Mouse (Mus musculus) frontal cortex, postnatal 25 days (tissue): ENCODE data around the gene Olfr1491.

Experiments used
- DNase-seq, 2 experiments: peaks; one replicate each; pipeline ENCODE4 v3.0.0; 2022; ENCODE audit warnings: low spot score in 2 of 2

Olfr1491 gene

GRCm38 (mm10) chr19:13696968-13697367 is at the start of gene Olfr1491:
TSS of gene Olfr1491 (plus strand) at chr19:13697268.
- no peak for DNase-seq

DNA sequence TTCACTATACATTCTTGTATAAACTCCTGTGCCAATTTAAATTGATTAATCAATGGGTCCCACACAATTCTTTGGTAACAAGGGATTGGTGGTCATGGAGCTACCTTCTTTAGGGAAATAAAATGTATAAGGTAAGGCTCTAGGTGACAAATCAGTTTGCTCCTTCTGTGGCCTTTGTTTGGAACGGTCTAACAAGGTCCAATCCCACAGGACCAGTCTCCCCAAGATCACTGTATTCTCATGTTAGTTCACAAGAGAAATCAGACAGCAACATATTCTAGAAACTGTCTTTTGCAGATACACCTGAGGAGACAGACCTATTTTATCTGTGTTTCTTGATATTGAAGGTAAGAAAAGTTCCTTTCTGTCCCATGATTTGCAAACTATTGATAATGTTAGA is 46.3 kb upstream of the Olfr1491 start, which contains the start of gene Olfr1490:
Olfr1490 (plus strand) TSS at position 301 of the 400 bp plus-strand sequence.
- no peak for DNase-seq

DNA sequence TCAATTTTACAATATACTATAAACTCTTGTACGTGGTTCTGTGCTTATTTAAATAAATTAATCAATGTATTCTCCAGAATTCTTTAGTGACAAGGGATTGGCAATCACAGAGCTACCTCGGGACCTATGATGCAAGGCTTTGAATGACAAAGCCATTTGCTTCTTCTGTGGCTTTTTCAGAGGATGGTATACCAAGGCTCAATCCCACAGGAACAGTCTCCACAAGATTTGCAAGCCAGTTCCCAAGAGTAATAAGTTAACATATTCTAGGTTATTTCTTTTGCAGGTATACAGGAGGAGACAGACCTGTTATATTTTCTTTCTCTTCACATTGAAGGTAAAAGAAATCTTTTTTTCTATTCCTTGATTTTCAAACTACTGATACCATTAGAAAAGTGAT is 25.9 kb downstream of the Olfr1491 start, which contains the start of gene Olfr1493-ps1:
Olfr1493-ps1 (plus strand) TSS at position 301 of the 400 bp plus-strand sequence.
- DNase-seq = no peak

DNA sequence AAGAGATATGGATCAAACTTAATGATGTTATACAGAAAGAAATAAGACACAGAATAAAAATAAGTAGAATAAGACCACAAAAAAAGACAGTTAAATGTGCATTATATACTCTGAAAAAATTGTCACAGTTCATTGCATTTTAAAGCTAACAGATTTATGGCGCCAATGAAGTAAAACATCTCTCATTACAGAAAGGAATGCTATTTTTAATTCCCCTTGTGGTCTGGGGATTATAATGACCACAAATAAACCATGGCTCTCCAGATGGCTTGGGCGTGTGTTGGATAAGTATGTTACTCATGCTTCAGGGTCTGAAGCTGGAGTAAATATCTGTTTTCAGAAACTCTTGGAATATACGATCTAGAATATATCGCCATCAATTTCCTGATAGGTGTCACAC is 42.4 kb downstream of the Olfr1491 start, which contains the start of gene Olfr1494:
Olfr1494 (plus strand) TSS at position 301 of the 400 bp plus-strand sequence.
- no peak for DNase-seq

- no peak for DNase-seq
These were observed 52.3 kb downstream of the Olfr1491 start for GRCm38 (mm10) chr19:13749366-13749765.
